Mouse (Mus musculus) bone marrow macrophage, adult 2 months (primary cell): Measurements from ENCODE around the gene Ttl.

ENCODE experiments used
- CTCF ChIP-seq: IDR thresholded peaks from 2 replicates; pipeline ENCODE4 v1.5.1; 2012; ENCODE audit warnings: low read depth, mild to moderate bottlenecking, low read length, moderate library complexity
- POLR2A ChIP-seq: IDR thresholded peaks from 2 replicates; pipeline ENCODE4 v1.6.1; 2012; ENCODE audit warnings: mild to moderate bottlenecking, low read depth, low read length, borderline replicate concordance

- TF ChIP-seq CTCF (no peak), POLR2A (no peak)
Measured at GRCm38 (mm10) chr2:129090370-129090769, 24.6 kb downstream of the Ttl start.
